Mouse (Mus musculus) thymus, adult 2 months (tissue): Measurements from ENCODE around the gene Fhit.

ENCODE experiments used
- CTCF ChIP-seq: fragments of 200-500 bp; IDR thresholded peaks from 2 replicates; pipeline ENCODE4 v1.5.1; 2012; ENCODE audit warnings: mild to moderate bottlenecking, control low read depth, low read length, moderate library complexity, borderline replicate concordance; ENCODE audit not compliant: control insufficient read depth, poor library complexity, insufficient read depth; ENCODE audit errors: extremely low read depth
- POLR2A ChIP-seq: fragments of 200-500 bp; IDR thresholded peaks from 2 replicates; pipeline ENCODE4 v1.6.1; 2012; ENCODE audit warnings: mild to moderate bottlenecking, low read length, control low read depth, moderate library complexity; ENCODE audit not compliant: control insufficient read depth, poor library complexity, insufficient read depth; ENCODE audit errors: extremely low read depth

DNA sequence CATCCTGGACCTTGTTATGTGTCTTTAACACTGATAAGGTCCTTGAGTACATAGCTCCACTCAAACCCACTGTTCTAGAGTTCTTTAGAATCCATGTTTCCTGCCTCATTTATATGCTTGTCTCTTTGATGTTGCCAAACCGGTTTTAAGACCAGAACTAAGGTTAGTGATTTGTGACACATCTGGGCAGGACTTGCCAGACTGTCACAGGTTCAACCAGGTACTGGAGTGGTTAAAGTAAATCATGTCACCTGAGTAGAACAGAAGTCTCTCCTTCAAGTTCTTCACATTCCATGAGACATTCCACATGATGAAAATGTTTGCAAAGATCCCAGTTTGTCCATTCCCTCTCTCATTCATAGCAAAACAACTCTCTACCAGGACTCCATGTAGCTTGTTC is 1376.0 kb downstream of the Fhit start:
- no peak for TF ChIP-seq POLR2A
- no peak for TF ChIP-seq CTCF
